In genomic region chr12:83466508-83467430, GRCm38 (mm10) we compare ENCODE assay signal across 12 mouse cellular contexts. TPM values are rescaled to one million over a fixed set of nuclear protein-coding genes. Genes with fewer than 3 reads are reported as not detected.
DNase-seq lines count a peak whose midpoint lies in the region; ATAC-seq lines count a peak whose summit lies in the region.
"Had no signal": no experiment of that assay in that cellular context is flagged by ENCODE, and none has a peak within 500 bp of the region (broad histone marks: within the 10 kb centered on the region; RNA-seq: fewer than 3 reads in every experiment).

No protein-coding gene starts in this region.

- no peak overlapping the region for H3K27ac ChIP-seq in hindbrain, embryonic 11.5 days (ENCODE audit: low read depth, low read length)
- H3K27ac ChIP-seq in hindbrain, embryonic 14.5 days: no peak overlapping the region
- H3K27ac ChIP-seq in heart, embryonic 15.5 days: peak overlapping the region; percentile 32
- H3K27ac ChIP-seq in forebrain, embryonic 11.5 days (ENCODE audit: low read depth, low read length): no peak overlapping the region
- H3K27ac ChIP-seq: embryonic facial prominence, embryonic 13.5 days; midbrain, embryonic 13.5 days had no signal

- no peaks in the 10 kb centered on the region for H3K27me3 ChIP-seq in hindbrain, embryonic 11.5 days (ENCODE audit: control insufficient read depth, insufficient read depth, low read length)
- no peaks in the 10 kb centered on the region for H3K27me3 ChIP-seq in hindbrain, embryonic 14.5 days (ENCODE audit: control insufficient read depth, insufficient read depth, low read length)
- H3K27me3 ChIP-seq in heart, embryonic 15.5 days: no peaks in the 10 kb centered on the region
- H3K27me3 ChIP-seq in forebrain, embryonic 11.5 days (ENCODE audit: control insufficient read depth, insufficient read depth, low read length): no peaks in the 10 kb centered on the region
- H3K27me3 ChIP-seq: embryonic facial prominence, embryonic 13.5 days; midbrain, embryonic 13.5 days had no signal

- no peak overlapping the region for H3K9ac ChIP-seq in hindbrain, embryonic 11.5 days (ENCODE audit: low read depth, low read length)
- H3K9ac ChIP-seq in hindbrain, embryonic 14.5 days: no peak overlapping the region
- no peak overlapping the region for H3K9ac ChIP-seq in heart, embryonic 15.5 days
- no peak overlapping the region for H3K9ac ChIP-seq in forebrain, embryonic 11.5 days (ENCODE audit: low read length)
- H3K9ac ChIP-seq: embryonic facial prominence, embryonic 13.5 days; midbrain, embryonic 13.5 days had no signal

- DNase-seq in hindbrain, embryonic 11.5 days (ENCODE audit: low spot score): peak; percentile 31
- no peak for DNase-seq in hindbrain, embryonic 14.5 days (ENCODE audit: low spot score)
- peak; percentile 75 for DNase-seq in kidney, postnatal 14 days
- DNase-seq in retina, embryonic 14.5 days (ENCODE audit: low spot score): peak; percentile 53
- no peak for DNase-seq in urinary bladder, postnatal 25 days (ENCODE audit: low spot score)
- DNase-seq in right cerebral cortex, adult 2 months (ENCODE audit: low spot score in 2 of 2): no peak
- no peak for DNase-seq in forebrain, embryonic 11.5 days (ENCODE audit: low spot score)
- DNase-seq: left cerebral cortex, postnatal 4 days; right cerebral cortex, postnatal 14 days had no signal

- H3K4me2 ChIP-seq in hindbrain, embryonic 11.5 days (replicated peaks; ENCODE audit: low read depth, low read length): no peak overlapping the region
- no peak overlapping the region for H3K4me2 ChIP-seq in hindbrain, embryonic 14.5 days (replicated peaks)
- peak overlapping the region; percentile 7 for H3K4me2 ChIP-seq in heart, embryonic 15.5 days
- no peak overlapping the region for H3K4me2 ChIP-seq in forebrain, embryonic 11.5 days (ENCODE audit: low read depth, low read length, severe bottlenecking)
- H3K4me2 ChIP-seq: embryonic facial prominence, embryonic 13.5 days; midbrain, embryonic 13.5 days had no signal

- H3K9me3 ChIP-seq in hindbrain, embryonic 11.5 days (ENCODE audit: control insufficient read depth, low read length): no peaks in the 10 kb centered on the region
- no peaks in the 10 kb centered on the region for H3K9me3 ChIP-seq in hindbrain, embryonic 14.5 days (ENCODE audit: control insufficient read depth, low read length)
- H3K9me3 ChIP-seq in heart, embryonic 15.5 days (replicated peaks): no peaks in the 10 kb centered on the region
- H3K9me3 ChIP-seq in forebrain, embryonic 11.5 days (ENCODE audit: control insufficient read depth, low read length): no peaks in the 10 kb centered on the region
- H3K9me3 ChIP-seq: embryonic facial prominence, embryonic 13.5 days; midbrain, embryonic 13.5 days had no signal

- H3K4me3 ChIP-seq in hindbrain, embryonic 11.5 days (ENCODE audit: low read depth, low read length): no peak overlapping the region
- no peak overlapping the region for H3K4me3 ChIP-seq in hindbrain, embryonic 14.5 days (replicated peaks; ENCODE audit: low read length)
- H3K4me3 ChIP-seq in heart, embryonic 15.5 days: no peak overlapping the region
- H3K4me3 ChIP-seq in forebrain, embryonic 11.5 days (ENCODE audit: low read depth, low read length): no peak overlapping the region
- H3K4me3 ChIP-seq: embryonic facial prominence, embryonic 13.5 days; midbrain, embryonic 13.5 days had no signal

- WGBS in hindbrain, embryonic 11.5 days: 37% methylated on average over 6 of the region's 6 CpGs
- WGBS in hindbrain, embryonic 14.5 days: 36% methylated on average over 6 of the region's 6 CpGs
- WGBS in heart, embryonic 15.5 days: 8% methylated on average over 6 of the region's 6 CpGs
- 38% methylated on average over 6 of the region's 6 CpGs for WGBS in forebrain, embryonic 11.5 days

- peaks cover 2% of the 10 kb centered on the region; the same call in 1 of the 2 replicates for H3K4me1 ChIP-seq in hindbrain, embryonic 11.5 days (replicated peaks; ENCODE audit: control insufficient read depth, insufficient read depth, low read length)
- H3K4me1 ChIP-seq in hindbrain, embryonic 14.5 days (replicated peaks; ENCODE audit: control insufficient read depth, insufficient read depth, low read length): no peaks in the 10 kb centered on the region
- peaks cover 30% of the 10 kb centered on the region for H3K4me1 ChIP-seq in heart, embryonic 15.5 days (replicated peaks)
- H3K4me1 ChIP-seq in forebrain, embryonic 11.5 days (replicated peaks; ENCODE audit: control insufficient read depth, insufficient read depth, low read length): no peaks in the 10 kb centered on the region

- no peak for ATAC-seq in hindbrain, embryonic 11.5 days (ENCODE audit: low FRiP score)
- no peak for ATAC-seq in hindbrain, embryonic 14.5 days (ENCODE audit: low FRiP score)
- no peak for ATAC-seq in heart, embryonic 15.5 days (replicated peaks; ENCODE audit: insufficient number of reproducible peaks, insufficient read depth, low FRiP score, low read depth)
- no peak for ATAC-seq in forebrain, embryonic 11.5 days (replicated peaks; ENCODE audit: low FRiP score)
- ATAC-seq: midbrain, embryonic 13.5 days had no signal

- H3K36me3 ChIP-seq in hindbrain, embryonic 11.5 days (ENCODE audit: control insufficient read depth, insufficient read depth, low read length): no peaks in the 10 kb centered on the region
- no peaks in the 10 kb centered on the region for H3K36me3 ChIP-seq in hindbrain, embryonic 14.5 days (replicated peaks; ENCODE audit: control insufficient read depth, insufficient read depth)
- no peaks in the 10 kb centered on the region for H3K36me3 ChIP-seq in heart, embryonic 15.5 days
- no peaks in the 10 kb centered on the region for H3K36me3 ChIP-seq in forebrain, embryonic 11.5 days (ENCODE audit: control insufficient read depth, insufficient read depth, low read length)
- H3K36me3 ChIP-seq: embryonic facial prominence, embryonic 13.5 days had no signal

RNA-seq across cellular contexts. Expression of gene Dpf3, which starts 20.7 kb away (rescaled TPM):
- polyA plus RNA-seq in hindbrain, embryonic 11.5 days (2014; fragmentation: Nextera tagmentation; extraction: Ambion mirVana): 17.0 and 23.5 TPM in 2 replicates
- polyA plus RNA-seq in hindbrain, embryonic 14.5 days (2014; fragmentation: Nextera tagmentation; extraction: Ambion mirVana): 23.9 TPM in 2 replicates
- polyA plus RNA-seq in heart, embryonic 15.5 days (2015; fragmentation: Nextera tagmentation; extraction: Ambion mirVana): 17.3 and 20.7 TPM in 2 replicates
- polyA plus RNA-seq in forebrain, embryonic 11.5 days (2014; fragmentation: Nextera tagmentation; extraction: Ambion mirVana): 4.4 and 4.6 TPM in 2 replicates

RNA-seq across cellular contexts. Expression of gene Dcaf4, which starts 53.5 kb away (rescaled TPM):
- 25.0 and 26.5 TPM in 2 replicates for polyA plus RNA-seq in hindbrain, embryonic 11.5 days (2014; fragmentation: Nextera tagmentation; extraction: Ambion mirVana)
- polyA plus RNA-seq in hindbrain, embryonic 14.5 days (2014; fragmentation: Nextera tagmentation; extraction: Ambion mirVana): 37.3 and 42.7 TPM in 2 replicates
- 22.5 and 27.8 TPM in 2 replicates for polyA plus RNA-seq in heart, embryonic 15.5 days (2015; fragmentation: Nextera tagmentation; extraction: Ambion mirVana)
- 24.4 and 26.7 TPM in 2 replicates for polyA plus RNA-seq in forebrain, embryonic 11.5 days (2014; fragmentation: Nextera tagmentation; extraction: Ambion mirVana)

Comparison
In these comparisons a context has a peak if more than half of its experiments do, and no peak if none do; other contexts are left out.
1. DNase-seq: peak in hindbrain, embryonic 11.5 days (single experiment), kidney, postnatal 14 days (single experiment) and retina, embryonic 14.5 days (single experiment); none in hindbrain, embryonic 14.5 days (single experiment), urinary bladder, postnatal 25 days (single experiment), right cerebral cortex, adult 2 months (0 of 2) and forebrain, embryonic 11.5 days (single experiment).